Mouse (Mus musculus) G1E (cell line): ENCODE measurements around the gene Zar1l.

Source experiments
- CTCF ChIP-seq: IDR thresholded peaks from 2 replicates; pipeline ENCODE4 v1.5.1; 2012; ENCODE audit warnings: low read depth, low read length, inconsistent platforms, mixed read lengths
- GATA1 ChIP-seq: IDR thresholded peaks from 2 replicates; pipeline ENCODE4 v1.6.1; 2012; ENCODE audit warnings: borderline replicate concordance, low read length, inconsistent platforms, mixed read lengths

DNA sequence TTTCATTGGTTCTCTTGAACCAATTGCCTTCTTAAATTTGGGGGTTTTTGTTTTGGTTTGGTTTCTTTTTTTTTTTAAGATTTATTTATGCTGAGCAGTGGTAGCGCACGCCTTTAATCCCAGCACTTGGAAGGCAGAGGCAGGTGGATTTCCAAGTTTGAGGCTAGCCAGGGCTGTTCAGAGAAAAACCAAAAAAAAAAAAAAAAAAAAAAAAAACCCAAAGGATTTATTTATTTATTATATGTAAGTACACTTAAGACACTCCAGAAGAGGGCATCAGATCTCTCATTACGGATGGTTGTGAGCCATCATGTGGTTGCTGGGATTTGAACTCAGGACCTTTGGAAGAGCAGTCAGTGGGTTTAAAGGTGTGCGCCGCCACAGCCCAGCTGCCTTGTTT lies 42.9 kb upstream of the Zar1l start:
- TF ChIP-seq GATA1 (no peak), CTCF (no peak)
